Mouse (Mus musculus) liver, embryonic 13.5 days (tissue): Measurements from ENCODE around the gene Lrrtm3. TPM values are rescaled to one million over a fixed set of nuclear protein-coding genes. Genes with fewer than 3 reads are reported as not detected.

Source experiments
- ATAC-seq: fragments of 200-750 bp; cut with Nextera tagmentation; 2 replicates; pipeline ENCODE4 v1.8.0; 2017; ENCODE audit warnings: low read depth, mild to moderate bottlenecking, moderate number of reproducible peaks, moderate library complexity
- DNase-seq: peaks from one replicate; pipeline ENCODE4 v3.0.0; 2022
- H3K27ac ChIP-seq: fragments of 300-500 bp; sonication (generic); 2 replicates; pipeline ENCODE4 v1.5.1; 2015; ENCODE audit warnings: moderate library complexity, mild to moderate bottlenecking, inconsistent platforms
- H3K27me3 ChIP-seq: fragments of 300-500 bp; sonication (generic); 2 replicates; pipeline ENCODE4 v1.6.1; 2015; ENCODE audit warnings: mild to moderate bottlenecking, inconsistent platforms
- H3K36me3 ChIP-seq: fragments of 300-500 bp; sonication (generic); 2 replicates; pipeline ENCODE4 v1.6.1; 2015; ENCODE audit warnings: mild to moderate bottlenecking, inconsistent platforms
- H3K4me1 ChIP-seq: fragments of 300-500 bp; sonication (generic); replicated peaks from 2 replicates; pipeline ENCODE4 v1.6.1; 2015; ENCODE audit warnings: inconsistent platforms
- H3K4me2 ChIP-seq: fragments of 300-500 bp; sonication (generic); 2 replicates; pipeline ENCODE4 v1.6.1; 2015; ENCODE audit warnings: inconsistent platforms, mild to moderate bottlenecking, moderate library complexity
- H3K4me3 ChIP-seq: fragments of 300-500 bp; sonication (generic); replicated peaks from 2 replicates; pipeline ENCODE4 v1.5.1; 2015; ENCODE audit warnings: mild to moderate bottlenecking, inconsistent platforms
- H3K9ac ChIP-seq: fragments of 300-500 bp; sonication (generic); 2 replicates; pipeline ENCODE4 v1.6.1; 2015; ENCODE audit warnings: mild to moderate bottlenecking, inconsistent platforms
- H3K9me3 ChIP-seq: fragments of 300-500 bp; sonication (generic); replicated peaks from 2 replicates; pipeline ENCODE4 v1.6.1; 2016; ENCODE audit warnings: inconsistent platforms
- WGBS: fragments of 180-500 bp; shearing (Covaris S2); methylation state at CpG from one replicate; pipeline ENCODE4 v1.1.7; 2015; ENCODE audit not compliant: insufficient replicate concordance; 5-methylcytosine and 5-hydroxymethylcytosine counted together
- polyA plus RNA-seq: library from polyadenylated mRNA; unstranded; fragments of >200 nt; fragmentation: Nextera tagmentation; extraction: Ambion mirVana; gene quantifications from 2 replicates; pipeline ENCODE4 v1.2.1, GENCODE M21; 2015

The Lrrtm3 gene
- polyA plus RNA-seq, 1 experiment from 2014 or later = 0.10 TPM

DNA sequence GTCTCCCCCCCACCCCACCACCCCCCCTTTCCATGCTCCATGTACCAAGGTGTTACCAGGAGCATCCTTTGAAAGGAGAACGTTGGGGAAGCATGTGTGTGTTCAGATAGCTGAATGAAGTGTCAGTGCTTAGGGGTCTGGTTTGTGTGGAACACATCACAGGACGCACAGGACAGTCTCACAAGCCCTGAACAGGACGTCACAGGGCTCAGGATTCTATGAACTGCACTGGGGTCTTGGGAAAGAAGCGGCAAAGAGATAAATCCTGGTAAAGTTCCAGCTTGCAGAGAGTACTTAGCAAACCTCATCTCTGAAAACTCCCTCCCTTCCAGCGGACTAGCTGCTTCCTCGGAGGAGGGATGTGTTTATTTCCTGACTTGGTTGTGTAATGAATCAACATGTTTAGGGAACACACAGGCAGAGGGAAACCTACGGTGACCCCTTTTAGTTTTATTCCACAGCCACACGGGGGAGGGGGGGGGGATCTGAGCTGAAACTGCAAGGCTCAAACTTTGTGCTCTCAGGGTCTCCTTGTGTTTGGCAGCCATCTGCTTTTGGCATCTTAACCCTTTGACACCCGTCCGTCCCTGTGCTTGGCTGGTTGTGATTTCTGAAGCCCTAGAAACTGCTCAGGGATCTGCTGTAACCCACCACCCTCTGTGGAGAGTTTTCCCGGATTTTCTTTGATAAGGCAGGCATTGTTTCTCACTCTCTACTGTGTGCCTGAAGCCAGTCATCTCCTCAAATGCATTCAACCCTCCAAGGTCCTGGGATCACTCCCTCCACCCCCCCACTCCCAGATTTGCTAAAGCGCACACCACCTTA, 3.3 kb downstream of the Lrrtm3 start:
- H3K36me3 ChIP-seq = no peaks in the 10 kb centered on the region
- ATAC-seq (no peak), DNase-seq (no peak)
- no peaks in the 10 kb centered on the region for H3K9me3 ChIP-seq
- peaks cover 22% of the 10 kb centered on the region for H3K27me3 ChIP-seq
- H3K27ac ChIP-seq = no peak overlapping the region
- no peak overlapping the region for H3K4me3 ChIP-seq
- H3K4me1 ChIP-seq = no peaks in the 10 kb centered on the region
- H3K9ac ChIP-seq = no peak overlapping the region
- 5% methylated on average over 12 of the region's 12 CpGs for WGBS
- H3K4me2 ChIP-seq = no peak overlapping the region

DNA sequence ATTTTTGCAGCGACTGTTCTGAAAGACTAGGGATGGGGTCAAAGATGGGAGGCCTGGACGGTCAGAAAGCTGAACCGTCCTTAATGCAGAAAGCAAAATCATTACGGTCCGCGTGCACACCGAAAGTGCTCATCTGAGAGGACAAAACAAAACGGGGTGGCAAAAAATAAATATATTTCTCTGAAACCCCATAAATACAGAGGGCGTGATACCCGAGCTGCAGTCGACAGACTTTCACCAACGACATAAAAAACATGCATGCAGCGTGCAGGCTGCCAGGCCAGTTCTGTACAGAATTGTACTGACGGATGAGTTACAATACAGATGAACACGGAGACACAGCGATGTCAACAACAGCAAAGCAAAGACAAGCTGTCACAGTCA, 3.9 kb downstream of the Lrrtm3 start:
- Histone ChIP-seq H3K9ac (no peak overlapping the region), H3K9me3 (no peaks in the 10 kb centered on the region), H3K4me2 (no peak overlapping the region), H3K27ac (no peak overlapping the region), H3K4me1 (no peaks in the 10 kb centered on the region), H3K4me3 (no peak overlapping the region), H3K36me3 (no peaks in the 10 kb centered on the region), H3K27me3 (peaks cover 22% of the 10 kb centered on the region)
- ATAC-seq (no peak), DNase-seq (no peak)
- 58% methylated on average over 16 of the region's 16 CpGs for WGBS

DNA sequence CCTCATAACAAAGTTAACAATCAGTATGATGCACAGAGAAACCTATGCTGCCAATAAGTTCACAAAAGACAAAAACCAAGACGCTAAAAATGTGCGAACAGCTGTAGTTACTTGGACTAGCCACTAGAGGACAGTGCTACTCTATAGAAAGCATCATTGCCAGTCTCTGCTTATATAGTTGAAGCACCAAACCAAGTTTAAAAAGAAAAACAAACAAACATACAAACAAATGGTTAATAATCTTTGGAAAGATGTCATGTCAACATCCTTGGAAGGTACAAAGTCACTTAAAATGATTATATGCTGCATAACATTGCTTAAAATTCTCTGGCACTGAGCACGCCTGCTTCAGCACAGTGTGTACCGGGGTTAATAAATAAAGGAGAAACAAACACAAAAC, 5.6 kb downstream of the Lrrtm3 start:
- Histone ChIP-seq H3K9ac (no peak overlapping the region), H3K4me2 (no peak overlapping the region), H3K4me1 (no peaks in the 10 kb centered on the region), H3K27ac (no peak overlapping the region), H3K4me3 (no peak overlapping the region), H3K9me3 (no peaks in the 10 kb centered on the region), H3K27me3 (peaks cover 14% of the 10 kb centered on the region), H3K36me3 (no peaks in the 10 kb centered on the region)
- ATAC-seq = no peak
- 40% methylated on average over 4 of the region's 4 CpGs for WGBS
- DNase-seq = no peak

DNA sequence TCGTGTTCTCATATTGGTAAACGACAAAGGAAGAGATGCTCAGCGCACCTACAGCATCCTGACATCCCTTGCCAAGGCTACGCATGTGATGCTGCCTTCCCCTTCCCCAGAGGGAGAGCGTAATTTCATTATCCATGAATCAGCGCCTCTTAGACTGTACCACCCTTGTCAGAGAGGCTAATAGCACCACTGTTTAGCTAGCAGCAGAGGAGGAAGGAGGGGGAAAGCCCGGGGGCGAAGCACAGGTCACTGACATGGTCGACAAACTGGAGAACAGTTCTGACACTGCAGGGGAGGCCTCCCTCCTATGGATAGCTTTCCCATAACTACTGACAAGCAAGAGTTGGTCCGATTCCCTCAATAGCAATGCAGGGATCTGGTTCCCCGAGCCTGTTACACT, 6.3 kb downstream of the Lrrtm3 start:
- no peak overlapping the region for H3K4me3 ChIP-seq
- 48% methylated on average over 11 of the region's 11 CpGs for WGBS
- ATAC-seq = no peak
- H3K27ac ChIP-seq = no peak overlapping the region
- no peaks in the 10 kb centered on the region for H3K36me3 ChIP-seq
- H3K4me2 ChIP-seq = no peak overlapping the region
- H3K9me3 ChIP-seq = no peaks in the 10 kb centered on the region
- H3K27me3 ChIP-seq = peaks cover 10% of the 10 kb centered on the region
- H3K4me1 ChIP-seq = no peaks in the 10 kb centered on the region
- no peak for DNase-seq
- H3K9ac ChIP-seq = no peak overlapping the region

DNA sequence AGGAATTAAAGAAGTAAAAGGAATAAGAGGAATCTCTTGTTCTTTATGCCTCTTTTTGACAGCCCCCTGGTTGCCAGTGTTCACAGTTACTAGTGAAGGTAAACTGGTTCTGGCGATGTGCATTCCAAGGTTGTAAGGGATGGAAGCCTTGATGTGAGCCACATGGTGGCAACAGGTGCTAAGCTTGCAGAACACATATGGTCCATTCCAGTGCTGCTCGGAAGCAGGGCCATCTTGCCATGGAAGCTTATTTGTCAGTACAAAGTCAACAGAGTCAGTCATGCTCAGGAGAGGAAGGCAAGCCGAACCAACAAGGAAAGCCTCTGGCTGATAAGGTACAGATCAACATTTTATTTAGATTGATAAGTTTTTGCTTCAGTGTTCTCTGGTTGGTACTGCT, 7.7 kb downstream of the Lrrtm3 start:
- no peak for ATAC-seq
- no peak for DNase-seq

DNA sequence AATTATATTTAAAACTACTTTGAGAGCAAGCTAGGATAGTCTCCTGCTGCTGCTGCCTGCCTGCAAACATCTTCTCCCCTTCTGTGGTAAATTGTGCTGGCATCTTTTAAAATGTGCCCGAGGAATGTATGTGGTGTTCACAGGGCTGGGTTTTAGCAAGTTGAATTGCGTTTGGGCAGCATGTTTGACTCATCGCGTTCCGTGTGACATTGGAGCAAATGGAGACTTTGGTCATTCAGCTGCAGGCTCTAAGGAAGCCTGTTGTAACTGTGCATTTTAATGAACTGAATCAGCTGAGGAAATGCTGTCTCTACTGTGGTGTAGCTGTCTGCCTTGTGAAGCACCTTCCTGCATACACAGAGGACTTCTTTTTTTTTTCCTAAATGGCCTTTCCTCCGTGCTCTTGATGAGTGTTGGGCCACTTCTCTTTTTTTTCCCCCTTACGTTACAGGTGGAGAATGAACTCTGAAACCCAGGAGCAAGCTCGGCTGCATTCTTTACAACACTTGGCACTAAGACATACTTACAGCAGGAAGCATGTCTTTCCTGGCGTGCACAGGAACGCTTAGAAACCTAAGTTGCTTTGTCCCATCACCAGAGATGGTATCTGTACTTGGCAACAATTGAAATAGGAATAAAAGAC, 13.5 kb downstream of the Lrrtm3 start:
- no peak overlapping the region for H3K4me2 ChIP-seq
- DNase-seq = no peak
- H3K4me3 ChIP-seq = no peak overlapping the region

More for the DNA sequence above, 7.7 kb downstream of the Lrrtm3 start:
- Histone ChIP-seq H3K4me1 (no peaks in the 10 kb centered on the region), H3K9ac (no peak overlapping the region), H3K9me3 (no peaks in the 10 kb centered on the region), H3K4me3 (no peak overlapping the region), H3K27me3 (no peaks in the 10 kb centered on the region), H3K36me3 (no peaks in the 10 kb centered on the region), H3K4me2 (no peak overlapping the region), H3K27ac (no peak overlapping the region)
- 56% methylated on average over 3 of the region's 3 CpGs for WGBS

DNA sequence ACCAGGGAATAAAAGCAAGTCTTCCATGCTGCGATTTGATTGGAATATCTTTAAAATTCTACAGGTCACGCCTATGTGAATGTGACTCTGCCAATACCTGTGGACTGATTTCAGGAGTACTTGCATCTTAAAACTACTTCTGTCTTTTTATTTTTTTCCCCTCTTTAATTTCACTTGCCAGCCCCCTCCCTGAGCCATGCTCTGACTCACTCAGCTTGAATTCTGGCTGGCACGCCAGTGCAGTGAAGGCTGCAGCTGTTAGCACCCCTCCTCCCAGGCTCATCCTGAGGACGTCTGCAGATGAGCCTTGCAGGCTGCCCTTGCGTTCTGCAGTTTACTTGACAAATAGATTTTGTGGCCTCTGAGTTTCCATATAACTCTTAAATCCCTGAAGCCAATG, 14.1 kb downstream of the Lrrtm3 start:
- Histone ChIP-seq H3K36me3 (no peaks in the 10 kb centered on the region), H3K4me1 (no peaks in the 10 kb centered on the region), H3K27ac (no peak overlapping the region), H3K27me3 (no peaks in the 10 kb centered on the region), H3K4me3 (no peak overlapping the region), H3K9ac (no peak overlapping the region), H3K4me2 (no peak overlapping the region), H3K9me3 (no peaks in the 10 kb centered on the region)
- ATAC-seq = no peak
- DNase-seq = no peak
- WGBS = 24% methylated on average over 5 of the region's 5 CpGs

More for the DNA sequence above, 13.5 kb downstream of the Lrrtm3 start:
- ATAC-seq = no peak
- Histone ChIP-seq H3K36me3 (no peaks in the 10 kb centered on the region), H3K27me3 (no peaks in the 10 kb centered on the region), H3K27ac (no peak overlapping the region), H3K9me3 (no peaks in the 10 kb centered on the region), H3K9ac (no peak overlapping the region), H3K4me1 (no peaks in the 10 kb centered on the region)
- 40% methylated on average over 10 of the region's 10 CpGs for WGBS

DNA sequence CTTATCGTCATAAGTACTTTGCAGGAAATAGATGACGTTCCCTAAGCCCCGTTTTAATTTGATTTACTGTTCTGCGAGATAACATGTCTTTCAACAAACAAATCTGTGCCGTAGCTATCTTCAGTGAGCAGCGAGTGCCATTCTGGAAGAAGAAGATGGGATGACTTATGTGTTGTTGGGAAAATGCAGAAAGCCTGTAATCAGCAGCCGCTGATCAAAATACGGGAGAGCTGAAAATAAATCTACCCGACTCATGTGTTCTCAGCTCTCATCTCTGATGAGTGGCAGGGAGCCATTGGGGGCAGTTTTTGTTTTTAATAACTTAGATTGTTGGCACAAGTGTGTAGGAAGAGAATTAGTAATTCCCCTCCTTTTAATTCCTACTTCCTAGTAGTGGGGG, 26.4 kb downstream of the Lrrtm3 start:
- no peak overlapping the region for H3K27ac ChIP-seq
- no peak for DNase-seq
- H3K4me3 ChIP-seq = no peak overlapping the region
- no peaks in the 10 kb centered on the region for H3K36me3 ChIP-seq
- no peak overlapping the region for H3K4me2 ChIP-seq
- peaks cover 5% of the 10 kb centered on the region; the same call in 1 of the 2 replicates for H3K9me3 ChIP-seq
- no peak overlapping the region for H3K9ac ChIP-seq
- H3K27me3 ChIP-seq = no peaks in the 10 kb centered on the region
- ATAC-seq = no peak
- 75% methylated on average over 9 of the region's 9 CpGs for WGBS
- H3K4me1 ChIP-seq = no peaks in the 10 kb centered on the region

DNA sequence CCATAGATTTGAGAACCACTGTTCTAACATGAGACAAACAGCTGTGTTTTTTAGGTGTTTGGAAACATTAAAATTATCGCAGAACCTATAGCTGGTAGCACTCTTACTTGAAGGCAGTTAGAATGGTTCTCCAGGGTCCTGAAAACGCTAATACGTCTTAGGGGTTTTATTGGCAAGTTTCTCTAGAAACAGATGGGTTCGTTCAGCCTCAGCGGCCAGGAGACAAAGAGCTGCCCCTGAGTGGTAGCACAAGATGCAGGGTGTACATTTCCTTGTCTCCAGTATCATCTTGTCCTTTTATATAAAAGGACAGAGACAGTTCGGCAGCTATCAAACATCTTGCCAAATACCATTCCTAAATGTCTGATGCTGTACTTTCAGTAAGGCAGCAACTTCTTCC, 40.1 kb downstream of the Lrrtm3 start:
- H3K27ac ChIP-seq = no peak overlapping the region
- ATAC-seq (no peak), DNase-seq (no peak)
- H3K4me1 ChIP-seq = no peaks in the 10 kb centered on the region
- H3K9ac ChIP-seq = no peak overlapping the region
- 74% methylated on average over 6 of the region's 6 CpGs for WGBS
- no peaks in the 10 kb centered on the region for H3K27me3 ChIP-seq
- no peak overlapping the region for H3K4me3 ChIP-seq
- no peaks in the 10 kb centered on the region for H3K9me3 ChIP-seq
- H3K4me2 ChIP-seq = no peak overlapping the region
- H3K36me3 ChIP-seq = no peaks in the 10 kb centered on the region

DNA sequence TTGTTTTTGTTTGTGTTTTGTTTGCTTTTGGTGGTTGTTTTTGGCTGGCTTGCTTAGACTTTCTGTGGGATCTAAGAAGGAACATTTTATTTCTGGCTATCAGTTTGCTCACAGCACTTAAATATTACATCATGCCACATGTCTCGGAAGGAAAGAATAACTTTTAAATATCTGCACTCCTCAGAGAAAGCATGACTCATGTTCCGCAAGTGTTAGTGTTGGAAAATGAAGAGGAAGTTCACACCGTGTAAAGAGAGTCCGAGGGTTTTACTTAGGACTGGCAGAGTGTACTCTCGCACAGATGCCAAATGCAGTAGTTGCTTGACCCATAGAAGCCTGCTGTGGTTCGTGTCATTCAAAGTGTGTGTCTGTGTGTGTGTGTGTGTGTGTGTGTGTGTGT, 40.9 kb downstream of the Lrrtm3 start:
- Histone ChIP-seq H3K9me3 (no peaks in the 10 kb centered on the region), H3K27ac (no peak overlapping the region), H3K4me3 (no peak overlapping the region), H3K9ac (no peak overlapping the region), H3K36me3 (no peaks in the 10 kb centered on the region), H3K4me2 (no peak overlapping the region), H3K4me1 (no peaks in the 10 kb centered on the region), H3K27me3 (no peaks in the 10 kb centered on the region)
- ATAC-seq = no peak
- 67% methylated on average over 6 of the region's 6 CpGs for WGBS
- no peak for DNase-seq

DNA sequence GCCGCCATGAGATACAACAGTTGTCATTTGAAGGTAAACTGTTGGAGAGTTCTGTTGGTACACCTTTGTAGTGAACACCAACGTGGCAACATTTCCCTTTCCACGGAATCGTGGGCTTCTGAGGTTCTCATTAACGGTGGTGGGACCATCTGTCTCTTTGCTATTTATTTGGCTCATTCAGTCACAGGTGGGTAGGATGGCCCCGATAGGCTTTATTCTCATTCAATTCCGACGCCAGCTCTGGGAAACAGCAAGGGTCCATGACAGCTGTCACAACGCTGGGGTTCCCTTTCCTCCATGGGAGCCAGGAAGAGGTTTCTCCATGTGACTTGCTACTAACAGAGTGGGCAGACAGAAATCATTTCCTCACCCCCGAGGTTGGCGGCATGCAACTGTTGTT, 48.2 kb downstream of the Lrrtm3 start:
- H3K9me3 ChIP-seq = 0 out of 2 replicates have a peak, but pooled peaks cover 3% of the 10 kb centered on the region

DNA sequence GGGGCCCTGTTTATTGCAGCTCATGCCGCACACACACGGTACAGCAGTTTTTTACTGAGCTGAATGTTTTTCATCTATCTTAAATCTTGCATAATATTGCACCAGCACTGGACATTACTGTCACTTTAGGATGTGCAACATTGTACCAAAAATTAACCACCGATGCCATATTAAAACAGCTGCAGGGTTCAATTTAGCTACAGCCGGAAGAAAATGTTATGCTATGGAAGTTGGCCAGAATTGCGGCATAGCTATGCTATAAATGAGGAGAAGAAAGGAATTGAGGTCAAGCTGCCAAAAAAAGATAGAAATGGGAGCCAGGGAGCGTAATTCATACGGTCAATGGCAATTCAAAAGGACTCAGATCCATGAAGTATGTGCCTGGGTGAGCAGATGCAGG, 48.9 kb downstream of the Lrrtm3 start:
- Histone ChIP-seq H3K4me3 (no peak overlapping the region), H3K4me2 (no peak overlapping the region), H3K9ac (no peak overlapping the region), H3K27ac (no peak overlapping the region), H3K4me1 (no peaks in the 10 kb centered on the region), H3K36me3 (no peaks in the 10 kb centered on the region), H3K9me3 (0 out of 2 replicates have a peak, but pooled peaks cover 3% of the 10 kb centered on the region), H3K27me3 (no peaks in the 10 kb centered on the region)
- WGBS = 79% methylated on average over 7 of the region's 7 CpGs
- ATAC-seq (no peak), DNase-seq (no peak)

More for the DNA sequence above, 48.2 kb downstream of the Lrrtm3 start:
- Histone ChIP-seq H3K4me2 (no peak overlapping the region), H3K27me3 (no peaks in the 10 kb centered on the region), H3K4me3 (no peak overlapping the region), H3K27ac (no peak overlapping the region), H3K36me3 (no peaks in the 10 kb centered on the region), H3K9ac (no peak overlapping the region), H3K4me1 (no peaks in the 10 kb centered on the region)
- WGBS = 70% methylated on average over 11 of the region's 11 CpGs
- ATAC-seq = no peak
- DNase-seq = no peak
